Mouse (Mus musculus): ENCODE data around the gene Zfp738. TPM values are rescaled to one million over a fixed set of nuclear protein-coding genes. Genes with fewer than 3 reads are reported as not detected.

Gene Zfp738
- polyA plus RNA-seq, 1 experiment from 2014 or later = 12.3 TPM

Other genes with a start within 250 kb of the Zfp738 start
- 11.2 TPM in 2 replicates for gene Zfp874a, start 235.4 kb downstream of the Zfp738 start, polyA plus RNA-seq (2014; fragmentation: Nextera tagmentation; extraction: Ambion mirVana)
- gene Zfp874b, start 202.8 kb downstream of the Zfp738 start, polyA plus RNA-seq (2014; fragmentation: Nextera tagmentation; extraction: Ambion mirVana) = 4.2 and 5.1 TPM in 2 replicates
- gene Zfp58, start 186.5 kb downstream of the Zfp738 start, polyA plus RNA-seq (2014; fragmentation: Nextera tagmentation; extraction: Ambion mirVana) = 14.5 TPM in 2 replicates
- gene Gm26965, start 160.9 kb downstream of the Zfp738 start, polyA plus RNA-seq (2014; fragmentation: Nextera tagmentation; extraction: Ambion mirVana) = not detected in 2 replicates
- gene Zfp87, start 160.9 kb downstream of the Zfp738 start, polyA plus RNA-seq (2014; fragmentation: Nextera tagmentation; extraction: Ambion mirVana) = 25.0 and 29.0 TPM in 2 replicates
- 16.3 and 17.5 TPM in 2 replicates for gene Zfp748, start 133.2 kb downstream of the Zfp738 start, polyA plus RNA-seq (2014; fragmentation: Nextera tagmentation; extraction: Ambion mirVana)
- gene Zfp729b, start 77.4 kb downstream of the Zfp738 start, polyA plus RNA-seq (2014; fragmentation: Nextera tagmentation; extraction: Ambion mirVana) = 5.1 and 5.6 TPM in 2 replicates
- not detected in 2 replicates for gene Gm49345, start 49.3 kb downstream of the Zfp738 start, polyA plus RNA-seq (2014; fragmentation: Nextera tagmentation; extraction: Ambion mirVana)
- 3.5 and 3.6 TPM in 2 replicates for gene Zfp729a, start 49.3 kb downstream of the Zfp738 start, polyA plus RNA-seq (2014; fragmentation: Nextera tagmentation; extraction: Ambion mirVana)
- gene Zfp65, start 42.1 kb upstream of the Zfp738 start, polyA plus RNA-seq (2014; fragmentation: Nextera tagmentation; extraction: Ambion mirVana) = 3.5 and 5.0 TPM in 2 replicates
- gene Zfp85, start 68.2 kb upstream of the Zfp738 start, polyA plus RNA-seq (2014; fragmentation: Nextera tagmentation; extraction: Ambion mirVana) = 4.7 and 6.0 TPM in 2 replicates
- 2.7 and 3.5 TPM in 2 replicates for gene Zfp493, start 92.6 kb upstream of the Zfp738 start, polyA plus RNA-seq (2014; fragmentation: Nextera tagmentation; extraction: Ambion mirVana)
- 6.7 and 9.1 TPM in 2 replicates for gene Zfp273, start 126.7 kb upstream of the Zfp738 start, polyA plus RNA-seq (2014; fragmentation: Nextera tagmentation; extraction: Ambion mirVana)
- 2.3 and 4.0 TPM in 2 replicates for gene Gm10037, start 144.0 kb upstream of the Zfp738 start, polyA plus RNA-seq (2014; fragmentation: Nextera tagmentation; extraction: Ambion mirVana)
- gene BC048507, start 176.3 kb upstream of the Zfp738 start, polyA plus RNA-seq (2014; fragmentation: Nextera tagmentation; extraction: Ambion mirVana) = not detected in 2 replicates